Mouse (Mus musculus) heart, embryonic 11.5 days (tissue): Measurements from ENCODE around the gene Fli1. TPM values are rescaled to one million over a fixed set of nuclear protein-coding genes. Genes with fewer than 3 reads are reported as not detected.

Experiments
- ATAC-seq: fragments of 200-750 bp; cut with Nextera tagmentation; replicated peaks from 2 replicates; pipeline ENCODE4 v1.8.0; 2017; ENCODE audit warnings: moderate library complexity; ENCODE audit not compliant: insufficient number of reproducible peaks, low FRiP score, low TSS enrichment
- H3K27ac ChIP-seq: fragments of 300-500 bp; sonication (generic); 2 replicates; pipeline ENCODE4 v1.5.1; 2014; ENCODE audit warnings: mild to moderate bottlenecking, low read depth, low read length
- H3K27me3 ChIP-seq: fragments of 300-500 bp; sonication (generic); 2 replicates; pipeline ENCODE4 v1.6.1; 2014; ENCODE audit warnings: mild to moderate bottlenecking, low read length, mixed read lengths; ENCODE audit not compliant: control insufficient read depth, insufficient read depth
- H3K36me3 ChIP-seq: fragments of 300-500 bp; sonication (generic); 2 replicates; pipeline ENCODE4 v1.6.1; 2014; ENCODE audit warnings: mild to moderate bottlenecking, low read length, moderate library complexity, mixed read lengths; ENCODE audit not compliant: control insufficient read depth, insufficient read depth
- H3K4me1 ChIP-seq: fragments of 300-500 bp; sonication (generic); 2 replicates; pipeline ENCODE4 v1.6.1; 2014; ENCODE audit warnings: low read length; ENCODE audit not compliant: control insufficient read depth, insufficient read depth
- H3K4me2 ChIP-seq: fragments of 300-500 bp; sonication (generic); 2 replicates; pipeline ENCODE4 v1.6.1; 2014; ENCODE audit warnings: mild to moderate bottlenecking, moderate library complexity
- H3K4me3 ChIP-seq: fragments of 300-500 bp; sonication (generic); 2 replicates; pipeline ENCODE4 v1.5.1; 2014; ENCODE audit warnings: low read depth, low read length
- H3K9ac ChIP-seq: fragments of 300-500 bp; sonication (generic); 2 replicates; pipeline ENCODE4 v1.6.1; 2014; ENCODE audit warnings: mild to moderate bottlenecking, low read depth, low read length, moderate library complexity
- H3K9me3 ChIP-seq: fragments of 300-500 bp; sonication (generic); replicated peaks from 2 replicates; pipeline ENCODE4 v1.6.1; 2016; ENCODE audit warnings: low read length; ENCODE audit not compliant: control insufficient read depth
- WGBS: fragments of 180-500 bp; shearing (Covaris S2); extraction: QIAGEN DNeasy Blood & Tissue Kit; methylation state at CpG from one replicate; pipeline ENCODE4 v1.1.7; 2014; ENCODE audit not compliant: insufficient replicate concordance; 5-methylcytosine and 5-hydroxymethylcytosine counted together
- polyA plus RNA-seq: library from polyadenylated mRNA; unstranded; fragments of >200 nt; fragmentation: Nextera tagmentation; extraction: Ambion mirVana; gene quantifications from 2 replicates; pipeline ENCODE4 v1.2.1, GENCODE M21; 2014

The Fli1 gene
- polyA plus RNA-seq = 17.1 and 18.7 TPM in 2 replicates

GRCm38 (mm10) chr9:32542212-32543039 is at the start of gene Fli1:
Gene Fli1, minus strand, starts transcription at chr9:32542861.
- H3K4me1 ChIP-seq = peaks cover 26% of the 10 kb centered on the region

GRCm38 (mm10) chr9:32591732-32592582 is 49.3 kb upstream of the Fli1 start:
- Histone ChIP-seq H3K4me3 (no peak overlapping the region), H3K4me2 (peak overlapping the region; percentile 45)
- WGBS = 8% methylated on average over 14 of the region's 14 CpGs

More at GRCm38 (mm10) chr9:32542212-32543039, at the start of gene Fli1:
- WGBS = under 1% methylated on average over 41 of the region's 41 CpGs
- H3K36me3 ChIP-seq = no peaks in the 10 kb centered on the region
- peaks cover 53% of the 10 kb centered on the region for H3K27me3 ChIP-seq
- H3K9me3 ChIP-seq = no peaks in the 10 kb centered on the region
- peak within 1 kb of the TSS; percentile 79 for H3K4me3 ChIP-seq
- H3K4me2 ChIP-seq = peak within 1 kb of the TSS; percentile 79
- peak within 1 kb of the TSS; percentile 90 for H3K9ac ChIP-seq
- ATAC-seq = no peak
- peak within 1 kb of the TSS; percentile 82 for H3K27ac ChIP-seq

GRCm38 (mm10) chr9:32590571-32590970 is 47.9 kb upstream of the Fli1 start:
- Histone ChIP-seq H3K27ac (no peak overlapping the region), H3K36me3 (no peaks in the 10 kb centered on the region), H3K4me2 (no peak overlapping the region), H3K9ac (no peak overlapping the region), H3K27me3 (no peaks in the 10 kb centered on the region), H3K9me3 (no peaks in the 10 kb centered on the region), H3K4me3 (no peak overlapping the region), H3K4me1 (peaks cover 9% of the 10 kb centered on the region; the same call in 1 of the 2 replicates)
- ATAC-seq = no peak
- 62% methylated on average over 5 of the region's 5 CpGs for WGBS

More at GRCm38 (mm10) chr9:32591732-32592582, 49.3 kb upstream of the Fli1 start:
- Histone ChIP-seq H3K27me3 (no peaks in the 10 kb centered on the region), H3K4me1 (peaks cover 9% of the 10 kb centered on the region; the same call in 1 of the 2 replicates), H3K36me3 (no peaks in the 10 kb centered on the region), H3K27ac (0 out of 2 replicates have a peak overlapping the region, but pooled peaks have one; percentile 29), H3K9ac (no peak overlapping the region), H3K9me3 (no peaks in the 10 kb centered on the region)
- peak; percentile 53; the same call in 1 of the 2 replicates for ATAC-seq

- no peaks in the 10 kb centered on the region for H3K9me3 ChIP-seq
- H3K27ac ChIP-seq = no peak overlapping the region
- no peak for ATAC-seq
- WGBS = 6% methylated on average over 8 of the region's 8 CpGs
- H3K4me1 ChIP-seq = peaks cover 9% of the 10 kb centered on the region; the same call in 1 of the 2 replicates
- no peaks in the 10 kb centered on the region for H3K36me3 ChIP-seq
- no peak overlapping the region for H3K9ac ChIP-seq
- no peaks in the 10 kb centered on the region for H3K27me3 ChIP-seq
- peak overlapping the region; percentile 17 for H3K4me2 ChIP-seq
- H3K4me3 ChIP-seq = no peak overlapping the region
Measured at GRCm38 (mm10) chr9:32589900-32590299, 47.2 kb upstream of the Fli1 start.

- no peak overlapping the region for H3K4me3 ChIP-seq
- no peak overlapping the region for H3K27ac ChIP-seq
- H3K4me2 ChIP-seq = no peak overlapping the region
- no peaks in the 10 kb centered on the region for H3K36me3 ChIP-seq
- no peaks in the 10 kb centered on the region for H3K9me3 ChIP-seq
- H3K4me1 ChIP-seq = no peaks in the 10 kb centered on the region
- no peaks in the 10 kb centered on the region for H3K27me3 ChIP-seq
- WGBS = 42% methylated on average over 7 of the region's 7 CpGs
- ATAC-seq = no peak
- no peak overlapping the region for H3K9ac ChIP-seq
Measured at GRCm38 (mm10) chr9:32585357-32585756, 42.7 kb upstream of the Fli1 start.

GRCm38 (mm10) chr9:32583905-32584304 is 41.2 kb upstream of the Fli1 start:
- no peaks in the 10 kb centered on the region for H3K4me1 ChIP-seq
- ATAC-seq = no peak
- no peak overlapping the region for H3K4me3 ChIP-seq
- no peaks in the 10 kb centered on the region for H3K36me3 ChIP-seq
- no peak overlapping the region for H3K27ac ChIP-seq
- H3K27me3 ChIP-seq = no peaks in the 10 kb centered on the region
- 82% methylated on average over 6 of the region's 6 CpGs for WGBS
- no peak overlapping the region for H3K9ac ChIP-seq
- H3K4me2 ChIP-seq = no peak overlapping the region
- no peaks in the 10 kb centered on the region for H3K9me3 ChIP-seq

GRCm38 (mm10) chr9:32581851-32582573 is 39.4 kb upstream of the Fli1 start:
- Histone ChIP-seq H3K4me2 (no peak overlapping the region), H3K4me1 (no peaks in the 10 kb centered on the region), H3K9me3 (no peaks in the 10 kb centered on the region), H3K4me3 (no peak overlapping the region), H3K36me3 (no peaks in the 10 kb centered on the region), H3K9ac (no peak overlapping the region), H3K27me3 (no peaks in the 10 kb centered on the region), H3K27ac (no peak overlapping the region)
- no peak for ATAC-seq
- 50% methylated on average over 11 of the region's 11 CpGs for WGBS

- Histone ChIP-seq H3K27me3 (no peaks in the 10 kb centered on the region), H3K4me2 (no peak overlapping the region), H3K4me3 (no peak overlapping the region), H3K4me1 (no peaks in the 10 kb centered on the region), H3K27ac (no peak overlapping the region), H3K9me3 (no peaks in the 10 kb centered on the region), H3K36me3 (no peaks in the 10 kb centered on the region), H3K9ac (no peak overlapping the region)
- ATAC-seq = no peak
- WGBS = 71% methylated on average over 2 of the region's 2 CpGs
Measured at GRCm38 (mm10) chr9:32578411-32578810, 35.8 kb upstream of the Fli1 start.
